Mouse (Mus musculus) cerebellum, adult 2 months (tissue): ENCODE data around the gene Sdhaf2.

Source experiments
- CTCF ChIP-seq: fragments of 200-500 bp; IDR thresholded peaks from 2 replicates; pipeline ENCODE4 v1.5.1; 2011; ENCODE audit warnings: low read depth, mild to moderate bottlenecking, control low read depth, low read length, moderate library complexity, borderline replicate concordance; ENCODE audit not compliant: insufficient read depth
- POLR2A ChIP-seq: fragments of 200-500 bp; IDR thresholded peaks from 2 replicates; pipeline ENCODE4 v1.6.1; 2011; ENCODE audit warnings: low read length, control low read depth, borderline replicate concordance; ENCODE audit not compliant: insufficient read depth

DNA sequence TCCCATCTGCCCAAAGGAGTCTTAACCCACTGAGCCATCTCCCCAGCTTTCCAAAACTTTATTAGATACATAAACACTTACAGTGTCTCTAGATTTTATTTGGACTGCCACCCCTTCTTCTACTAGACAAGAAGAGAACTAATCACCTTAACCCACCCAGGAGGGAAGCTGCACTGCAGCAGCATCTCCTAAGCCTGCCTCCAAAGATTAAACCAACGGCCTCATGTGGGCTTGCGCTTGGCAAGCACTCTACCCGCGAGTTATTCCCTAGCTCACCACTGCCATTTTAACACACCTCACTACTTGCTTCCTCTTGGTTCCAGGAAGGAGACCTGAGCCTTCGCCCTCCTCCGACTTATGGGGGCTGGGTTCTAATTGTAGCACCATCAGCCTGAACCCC lies 38.3 kb upstream of the Sdhaf2 start:
- TF ChIP-seq CTCF (no peak), POLR2A (no peak)
